Mouse (Mus musculus): ENCODE results near the gene Fbp1. TPM values are rescaled to one million over a fixed set of nuclear protein-coding genes. Genes with fewer than 3 reads are reported as not detected.
"Not testable (repeated sequence)": the region's sequence is repeated elsewhere in the genome, so short reads cannot be mapped to it uniquely, and the experiment has no call there.

The Fbp1 gene
- polyA plus RNA-seq, 1 experiment: not detected

GRCm38 (mm10) chr13:62857941-62858915 lies 29.9 kb downstream of the Fbp1 start, which contains the start of gene Fbp2:
Gene Fbp2, minus strand, starts transcription at chr13:62858422.
- no peak for TF ChIP-seq CTCF (IDR thresholded peaks at IDR 0.05; ENCODE audit: insufficient read depth, low read depth, low read length)
- Histone ChIP-seq H3K4me3 (ENCODE audit: insufficient read depth, low read depth, low read length) (no peak within 1 kb of the TSS), H3K27ac (ENCODE audit: insufficient read depth, low read depth, low read length) (no peak within 1 kb of the TSS), H3K4me1 (ENCODE audit: control insufficient read depth, insufficient read depth, low read length) (peaks cover 2% of the 10 kb centered on the region; the same call in 1 of the 2 replicates)
- 67% methylated on average over 21 of the region's 21 CpGs for WGBS

- Histone ChIP-seq H3K4me3 (ENCODE audit: insufficient read depth, low read depth, low read length) (no peak overlapping the region), H3K27ac (ENCODE audit: insufficient read depth, low read depth, low read length) (no peak overlapping the region), H3K4me1 (ENCODE audit: control insufficient read depth, insufficient read depth, low read length) (peaks cover 2% of the 10 kb centered on the region; the same call in 1 of the 2 replicates)
- 80% methylated on average over 14 of the region's 14 CpGs for WGBS
- TF ChIP-seq POLR2A (IDR thresholded peaks at IDR 0.05; ENCODE audit: insufficient read depth, low read depth, low read length) (no peak), CTCF (IDR thresholded peaks at IDR 0.05; ENCODE audit: insufficient read depth, low read depth, low read length) (no peak)
Observed at GRCm38 (mm10) chr13:62856850-62857249, 31.2 kb downstream of the Fbp1 start.

- peaks cover 2% of the 10 kb centered on the region; the same call in 1 of the 2 replicates for H3K4me1 ChIP-seq (ENCODE audit: control insufficient read depth, insufficient read depth, low read length)
- peak overlapping the region; percentile 20 for H3K4me3 ChIP-seq (ENCODE audit: insufficient read depth, low read depth, low read length)
- 3% methylated on average over 5 of the region's 5 CpGs for WGBS
- TF ChIP-seq POLR2A (IDR thresholded peaks at IDR 0.05; ENCODE audit: insufficient read depth, low read depth, low read length): no peak
- TF ChIP-seq CTCF (IDR thresholded peaks at IDR 0.05; ENCODE audit: insufficient read depth, low read depth, low read length): peak; percentile 99
- no peak overlapping the region for H3K27ac ChIP-seq (ENCODE audit: insufficient read depth, low read depth, low read length)
Observed at GRCm38 (mm10) chr13:62856305-62856675, 31.8 kb downstream of the Fbp1 start.

GRCm38 (mm10) chr13:62855396-62856304 lies 32.4 kb downstream of the Fbp1 start:
- Histone ChIP-seq H3K4me3 (ENCODE audit: insufficient read depth, low read depth, low read length) (peak overlapping the region; percentile 20), H3K4me1 (ENCODE audit: control insufficient read depth, insufficient read depth, low read length) (peaks cover 2% of the 10 kb centered on the region; the same call in 1 of the 2 replicates), H3K27ac (ENCODE audit: insufficient read depth, low read depth, low read length) (no peak overlapping the region)
- WGBS: 27% methylated on average over 25 of the region's 25 CpGs
- TF ChIP-seq POLR2A (IDR thresholded peaks at IDR 0.05; ENCODE audit: insufficient read depth, low read depth, low read length): no peak
- no peak for TF ChIP-seq CTCF (IDR thresholded peaks at IDR 0.05; ENCODE audit: insufficient read depth, low read depth, low read length)

DNA sequence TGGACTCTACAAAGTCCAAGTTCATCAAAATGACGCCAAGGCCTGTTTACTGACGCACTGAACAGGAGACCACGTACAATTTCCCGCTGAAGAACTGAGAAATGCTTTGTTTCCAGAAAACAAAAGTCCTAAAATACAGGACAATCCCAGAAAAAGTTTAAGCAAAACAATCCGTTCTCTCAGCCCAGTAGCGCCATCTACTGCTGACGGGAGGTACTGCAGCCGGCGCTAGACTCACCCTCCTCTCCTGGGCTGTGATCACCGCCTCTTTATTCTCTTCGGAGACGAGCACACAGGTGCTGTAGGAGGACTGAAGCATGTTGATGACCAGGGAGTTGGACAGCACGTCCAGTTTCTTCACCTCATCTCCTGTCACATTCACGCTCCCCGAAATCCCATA lies 33.4 kb downstream of the Fbp1 start:
- Histone ChIP-seq H3K4me1 (ENCODE audit: control insufficient read depth, insufficient read depth, low read length) (peaks cover 2% of the 10 kb centered on the region; the same call in 1 of the 2 replicates), H3K4me3 (ENCODE audit: insufficient read depth, low read depth, low read length) (no peak overlapping the region), H3K27ac (ENCODE audit: insufficient read depth, low read depth, low read length) (no peak overlapping the region)
- peak; percentile 84 for TF ChIP-seq CTCF (IDR thresholded peaks at IDR 0.05; ENCODE audit: insufficient read depth, low read depth, low read length)
- no peak for TF ChIP-seq POLR2A (IDR thresholded peaks at IDR 0.05; ENCODE audit: insufficient read depth, low read depth, low read length)
- WGBS: 7% methylated on average over 15 of the region's 15 CpGs

DNA sequence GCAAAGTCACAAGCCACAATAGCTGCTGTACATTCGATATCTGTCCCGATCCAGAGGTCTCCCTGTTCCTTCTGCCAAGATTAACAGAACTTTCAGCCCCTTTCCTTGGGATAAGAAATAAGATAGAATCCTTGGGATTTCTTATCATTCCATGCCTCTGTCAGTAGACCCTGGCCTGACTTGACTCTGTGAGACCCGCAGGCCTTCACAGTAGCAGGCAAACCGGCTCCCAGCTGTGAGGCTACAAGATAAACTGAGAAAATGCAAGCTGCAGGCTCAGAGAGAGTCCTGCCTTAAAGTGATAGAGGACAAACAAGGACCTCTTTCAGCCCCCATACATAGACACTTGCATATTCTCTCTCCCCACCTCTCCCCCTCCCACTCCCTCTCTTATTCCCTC lies 54.7 kb downstream of the Fbp1 start:
- H3K4me1 ChIP-seq (ENCODE audit: control insufficient read depth, insufficient read depth, low read length): no peaks in the 10 kb centered on the region
- H3K27ac ChIP-seq (ENCODE audit: insufficient read depth, low read depth, low read length): no peak overlapping the region
- WGBS: 46% methylated on average over 4 of the region's 4 CpGs
- no peak overlapping the region for H3K4me3 ChIP-seq (ENCODE audit: insufficient read depth, low read depth, low read length)
- TF ChIP-seq CTCF (IDR thresholded peaks at IDR 0.05; ENCODE audit: insufficient read depth, low read depth, low read length): no peak
- no peak for TF ChIP-seq POLR2A (IDR thresholded peaks at IDR 0.05; ENCODE audit: insufficient read depth, low read depth, low read length)

DNA sequence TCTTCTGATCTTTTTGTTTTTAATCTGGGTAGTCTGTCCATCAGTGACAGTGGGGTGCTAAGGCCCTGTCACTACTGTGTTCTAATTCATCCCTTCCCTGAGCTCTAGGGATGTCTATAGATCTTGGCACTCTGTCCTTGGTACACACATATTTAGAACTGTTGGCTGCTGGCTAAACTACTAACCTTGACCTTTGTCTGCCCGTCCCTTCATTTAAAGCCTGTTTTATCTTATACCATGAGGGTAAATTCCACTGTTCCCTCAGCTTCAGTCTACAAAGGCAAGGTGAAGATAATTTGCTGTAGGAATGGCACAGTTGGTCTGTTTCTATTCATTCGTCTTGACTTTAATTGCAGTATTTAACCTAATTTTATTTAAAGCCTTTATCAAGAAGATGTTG lies 55.8 kb downstream of the Fbp1 start:
- WGBS: 66% methylated on average over 2 of the region's 2 CpGs
- no peak for TF ChIP-seq CTCF (IDR thresholded peaks at IDR 0.05; ENCODE audit: insufficient read depth, low read depth, low read length)
- no peak for TF ChIP-seq POLR2A (IDR thresholded peaks at IDR 0.05; ENCODE audit: insufficient read depth, low read depth, low read length)
- no peak overlapping the region for H3K4me3 ChIP-seq (ENCODE audit: insufficient read depth, low read depth, low read length)
- H3K4me1 ChIP-seq (ENCODE audit: control insufficient read depth, insufficient read depth, low read length): no peaks in the 10 kb centered on the region
- no peak overlapping the region for H3K27ac ChIP-seq (ENCODE audit: insufficient read depth, low read depth, low read length)

GRCm38 (mm10) chr13:62815705-62816104 lies 72.4 kb downstream of the Fbp1 start:
- H3K4me3 ChIP-seq (ENCODE audit: insufficient read depth, low read depth, low read length); H3K4me1 ChIP-seq (ENCODE audit: control insufficient read depth, insufficient read depth, low read length); H3K27ac ChIP-seq (ENCODE audit: insufficient read depth, low read depth, low read length): not testable (repeated sequence)
- 78% methylated on average over 3 of the region's 3 CpGs for WGBS

Other genes starting within 250 kb of the Fbp1 start
- gene Platr25, start 127.6 kb downstream of the Fbp1 start, polyA plus RNA-seq (2012; ENCODE audit: insufficient read depth, insufficient read length, low replicate concordance, missing spikeins): not detected in 2 replicates
- gene Gm5141, start 102.5 kb downstream of the Fbp1 start, polyA plus RNA-seq (2012; ENCODE audit: insufficient read depth, insufficient read length, low replicate concordance, missing spikeins): not detected in 2 replicates
- gene Fbp2, start 29.9 kb downstream of the Fbp1 start, polyA plus RNA-seq (2012; ENCODE audit: insufficient read depth, insufficient read length, low replicate concordance, missing spikeins): not detected in 2 replicates
- gene 2010111I01Rik, start 76.6 kb upstream of the Fbp1 start, polyA plus RNA-seq (2012; ENCODE audit: insufficient read depth, insufficient read length, low replicate concordance, missing spikeins): not detected in 2 replicates